Mouse (Mus musculus) stomach, postnatal 0 days (tissue): ENCODE data around the gene Tekt3.

Experiments
- CTCF ChIP-seq: IDR thresholded peaks from 2 replicates; pipeline ENCODE4 v1.5.1; 2016; ENCODE audit warnings: antibody characterized with exemption, low read depth, mild to moderate bottlenecking, moderate library complexity
- EP300 ChIP-seq: optimal IDR thresholded peaks from 2 replicates; pipeline ENCODE3; 2016; ENCODE audit warnings: antibody characterized with exemption

- TF ChIP-seq EP300 (no peak), CTCF (no peak)
These were observed at the start of gene Tekt3 for GRCm38 (mm10) chr11:63061446-63061845.
